Mouse (Mus musculus) liver, adult 2 months (tissue): Measurements from ENCODE around the gene Trnau1ap. TPM values are rescaled to one million over a fixed set of nuclear protein-coding genes. Genes with fewer than 3 reads are reported as not detected.

ENCODE experiments used
- DNase-seq: peaks from one replicate; pipeline ENCODE4 v3.0.0-alpha.2; 2011; ENCODE audit warnings: low read depth, low spot score; ENCODE audit errors: extremely low read depth
- H3K27ac ChIP-seq: fragments of 200-500 bp; replicated peaks from 2 replicates; pipeline ENCODE4 v1.5.1; 2012; ENCODE audit warnings: low read depth, mild to moderate bottlenecking, control low read depth, inconsistent platforms, low read length; ENCODE audit not compliant: insufficient read depth
- H3K27me3 ChIP-seq: fragments of 200-500 bp; 2 replicates; pipeline ENCODE4 v1.6.1; 2012; ENCODE audit warnings: mild to moderate bottlenecking, moderate library complexity, low read length, inconsistent platforms; ENCODE audit not compliant: control insufficient read depth, insufficient read depth
- H3K36me3 ChIP-seq: fragments of 200-500 bp; 2 replicates; pipeline ENCODE4 v1.6.1; 2012; ENCODE audit warnings: low read length, inconsistent platforms; ENCODE audit not compliant: control insufficient read depth, insufficient read depth
- H3K4me1 ChIP-seq: fragments of 200-500 bp; 2 replicates; pipeline ENCODE4 v1.6.1; 2011; ENCODE audit warnings: low read length; ENCODE audit not compliant: control insufficient read depth, insufficient read depth
- H3K4me3 ChIP-seq: fragments of 200-500 bp; 2 replicates; pipeline ENCODE4 v1.5.1; 2011; ENCODE audit warnings: low read depth, mild to moderate bottlenecking, control low read depth, low read length, moderate library complexity; ENCODE audit not compliant: insufficient read depth
- H3K79me2 ChIP-seq: fragments of 200-500 bp; 2 replicates; pipeline ENCODE4 v1.6.1; 2012; ENCODE audit warnings: inconsistent platforms, mild to moderate bottlenecking, low read length, moderate library complexity; ENCODE audit not compliant: control insufficient read depth, insufficient read depth
- H3K9ac ChIP-seq: fragments of 200-500 bp; 2 replicates; pipeline ENCODE4 v1.6.1; 2012; ENCODE audit warnings: low read depth, mild to moderate bottlenecking, control low read depth, inconsistent platforms, low read length
- CTCF ChIP-seq: fragments of 200-500 bp; IDR thresholded peaks from 2 replicates; pipeline ENCODE4 v1.5.1; 2011; ENCODE audit warnings: low read depth, low read length, control low read depth
- POLR2A ChIP-seq: fragments of 200-500 bp; IDR thresholded peaks from 2 replicates; pipeline ENCODE4 v1.6.1; 2011; ENCODE audit warnings: low read length, control low read depth; ENCODE audit not compliant: insufficient read depth; ENCODE audit errors: extremely low read depth
- WGBS: fragments of 180-500 bp; shearing (Covaris S2); methylation state at CpG from one replicate; pipeline ENCODE4 v1.1.7; 2018; 5-methylcytosine and 5-hydroxymethylcytosine counted together
- polyA plus RNA-seq: library from polyadenylated mRNA; depleted of rRNA; stranded (reverse); fragments of >200 nt; gene quantifications from 2 replicates; pipeline ENCODE4 v1.2.3, GENCODE M21; 2012
- total RNA-seq: library from RNA; depleted of rRNA; stranded (reverse); fragments of >200 nt; gene quantifications from 2 replicates; pipeline ENCODE4 v1.2.3, GENCODE M21; 2014

The Trnau1ap gene
- total and polyA plus RNA-seq, 2 experiments, result 12.2 to 29.5 TPM

DNA sequence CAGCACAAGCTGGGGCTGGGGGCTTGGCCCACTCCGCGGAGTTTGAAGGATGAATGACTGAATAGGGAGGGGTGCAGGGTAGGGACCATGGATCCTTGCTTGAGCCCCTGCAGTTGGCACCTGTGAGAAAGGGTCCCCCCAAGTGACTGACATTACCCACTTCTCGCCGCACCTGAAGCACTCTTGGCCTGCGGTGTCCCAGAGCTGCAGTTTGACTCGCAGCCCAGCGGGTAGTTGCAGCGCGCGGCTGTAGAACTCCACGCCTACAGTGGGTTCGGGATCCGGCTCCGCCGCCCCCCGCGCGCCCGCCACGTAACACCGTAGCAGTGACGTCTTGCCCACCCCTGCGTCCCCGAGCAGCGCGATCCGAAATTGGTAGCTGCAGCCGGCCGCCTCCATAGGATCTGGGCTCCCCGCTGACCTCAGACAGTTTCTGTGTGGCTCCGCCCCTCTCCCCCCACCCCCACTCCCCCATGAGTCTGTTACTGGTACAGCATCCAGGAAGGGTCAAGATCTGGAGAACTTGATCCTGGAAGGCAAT lies 26.3 kb downstream of the Trnau1ap start, which contains the start of gene Rab42:
Gene Rab42 (minus strand): TSS at position 447 of the 541 bp plus-strand sequence.
- no peaks in the 10 kb centered on the region for H3K27me3 ChIP-seq
- H3K9ac ChIP-seq, result peak within 1 kb of the TSS; percentile 74
- DNase-seq, result peak; percentile 29
- WGBS, result 6% methylated on average over 31 of the region's 31 CpGs
- H3K4me3 ChIP-seq, result peak within 1 kb of the TSS; percentile 64
- no peak within 1 kb of the TSS for H3K27ac ChIP-seq
- H3K4me1 ChIP-seq, result peaks cover 3% of the 10 kb centered on the region; the same call in 1 of the 2 replicates
- no peak for TF ChIP-seq CTCF
- no peak for TF ChIP-seq POLR2A
- no peaks in the 10 kb centered on the region for H3K79me2 ChIP-seq
- H3K36me3 ChIP-seq, result no peaks in the 10 kb centered on the region

DNA sequence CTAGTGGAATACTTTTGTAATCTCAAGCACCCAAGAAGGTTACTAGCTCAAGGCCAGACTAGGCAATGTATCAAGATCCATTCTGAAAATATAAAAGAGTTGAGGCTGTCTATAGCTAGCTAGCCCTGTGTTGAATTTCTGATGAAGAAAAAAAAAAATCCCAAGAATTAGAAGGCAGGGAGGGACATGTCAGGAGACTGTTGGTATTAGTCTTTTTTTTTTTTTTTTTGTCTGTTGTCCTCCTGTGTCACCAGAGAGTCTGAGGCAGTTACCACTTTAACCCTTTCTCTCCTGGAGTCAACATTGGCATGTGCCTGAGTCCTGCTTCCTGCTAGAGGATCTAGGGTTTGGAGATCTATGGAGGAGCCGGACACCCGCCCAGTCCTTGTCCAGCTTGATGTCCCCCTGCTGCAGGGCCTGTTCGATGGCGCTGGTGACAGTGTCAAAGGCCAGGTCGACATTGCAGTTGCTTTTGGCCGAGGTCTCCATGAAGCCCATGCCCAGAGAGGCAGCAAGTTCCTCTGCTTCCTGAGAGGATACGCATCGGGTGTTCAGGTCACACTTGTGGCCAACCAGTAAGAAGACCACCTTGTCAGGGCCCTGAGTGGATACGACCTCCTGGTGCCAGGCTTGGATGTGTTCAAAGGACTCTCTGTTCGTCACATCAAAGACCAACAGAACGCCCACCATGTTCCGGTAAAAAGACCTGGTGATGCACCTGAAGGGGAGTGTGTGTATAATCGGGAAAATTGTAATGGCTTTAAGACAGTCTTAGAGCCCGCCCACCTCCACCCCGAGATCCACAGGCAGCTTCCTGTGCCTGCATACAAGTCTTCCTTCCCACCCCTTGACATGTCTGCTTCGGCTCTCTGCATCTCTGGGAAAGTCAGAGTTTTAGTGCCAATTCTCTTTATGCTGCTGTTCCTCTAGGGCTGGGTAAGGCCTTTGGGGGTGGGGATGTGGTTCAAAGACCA lies 27.1 kb downstream of the Trnau1ap start:
- H3K36me3 ChIP-seq, result no peaks in the 10 kb centered on the region
- H3K27ac ChIP-seq, result no peak overlapping the region
- no peaks in the 10 kb centered on the region for H3K79me2 ChIP-seq
- DNase-seq, result no peak
- peaks cover 3% of the 10 kb centered on the region; the same call in 1 of the 2 replicates for H3K4me1 ChIP-seq
- no peak overlapping the region for H3K9ac ChIP-seq
- peak overlapping the region; percentile 64; the same call in 1 of the 2 replicates for H3K4me3 ChIP-seq
- WGBS, result 75% methylated on average over 16 of the region's 16 CpGs
- no peaks in the 10 kb centered on the region for H3K27me3 ChIP-seq
- no peak for TF ChIP-seq CTCF
- TF ChIP-seq POLR2A, result no peak

DNA sequence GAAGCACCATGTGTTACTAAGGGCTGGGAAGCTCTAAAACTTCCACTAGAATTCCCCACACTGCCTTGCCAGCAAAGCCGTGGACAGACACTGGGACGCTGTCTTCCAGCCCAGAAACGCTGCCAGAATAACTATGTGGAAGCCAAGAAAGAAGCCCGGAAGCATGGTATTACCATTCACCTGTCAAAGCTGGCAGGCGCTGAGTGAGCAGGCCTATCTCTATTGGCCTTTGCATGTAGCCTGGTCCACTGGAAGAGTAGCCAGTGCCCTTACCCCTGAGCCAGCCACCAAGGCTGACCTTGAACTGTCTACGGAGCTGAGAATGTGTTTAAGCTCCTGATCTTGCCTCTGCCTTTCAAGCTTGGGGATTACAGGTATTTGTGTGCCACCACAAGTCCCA lies 27.9 kb downstream of the Trnau1ap start:
- H3K27me3 ChIP-seq, result no peaks in the 10 kb centered on the region
- no peak for TF ChIP-seq POLR2A
- no peak for TF ChIP-seq CTCF
- H3K79me2 ChIP-seq, result no peaks in the 10 kb centered on the region
- H3K27ac ChIP-seq, result no peak overlapping the region
- WGBS, result 35% methylated on average over 6 of the region's 6 CpGs
- no peak overlapping the region for H3K4me3 ChIP-seq
- no peaks in the 10 kb centered on the region for H3K36me3 ChIP-seq
- DNase-seq, result peak; percentile 70
- no peak overlapping the region for H3K9ac ChIP-seq
- H3K4me1 ChIP-seq, result peaks cover 3% of the 10 kb centered on the region; the same call in 1 of the 2 replicates

DNA sequence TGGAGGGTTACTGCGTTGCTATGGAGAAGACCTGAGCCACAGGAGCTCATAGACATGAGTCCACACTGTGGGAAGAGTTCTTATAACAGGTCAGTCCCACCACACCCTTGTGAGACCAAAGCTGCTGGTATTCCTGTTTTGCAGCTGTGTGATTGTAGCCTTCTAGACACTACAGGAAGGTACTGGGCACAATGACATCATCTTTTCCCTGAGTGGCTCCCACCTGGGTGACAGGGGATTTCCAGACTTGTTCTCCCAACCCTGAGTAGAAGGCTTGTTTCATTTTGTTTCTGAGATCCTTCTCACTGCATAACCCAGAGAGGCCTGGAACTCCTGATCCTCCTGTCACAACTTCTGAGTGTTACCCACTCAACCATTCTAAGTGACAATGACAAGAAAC lies 29.5 kb downstream of the Trnau1ap start:
- no peak for TF ChIP-seq POLR2A
- TF ChIP-seq CTCF, result no peak
- Histone ChIP-seq H3K27me3 (no peaks in the 10 kb centered on the region), H3K4me3 (no peak overlapping the region), H3K27ac (no peak overlapping the region), H3K9ac (no peak overlapping the region), H3K79me2 (no peaks in the 10 kb centered on the region), H3K36me3 (no peaks in the 10 kb centered on the region), H3K4me1 (no peaks in the 10 kb centered on the region)
- DNase-seq, result no peak
- WGBS, result 92% methylated on average over 1 of the region's 1 CpGs

DNA sequence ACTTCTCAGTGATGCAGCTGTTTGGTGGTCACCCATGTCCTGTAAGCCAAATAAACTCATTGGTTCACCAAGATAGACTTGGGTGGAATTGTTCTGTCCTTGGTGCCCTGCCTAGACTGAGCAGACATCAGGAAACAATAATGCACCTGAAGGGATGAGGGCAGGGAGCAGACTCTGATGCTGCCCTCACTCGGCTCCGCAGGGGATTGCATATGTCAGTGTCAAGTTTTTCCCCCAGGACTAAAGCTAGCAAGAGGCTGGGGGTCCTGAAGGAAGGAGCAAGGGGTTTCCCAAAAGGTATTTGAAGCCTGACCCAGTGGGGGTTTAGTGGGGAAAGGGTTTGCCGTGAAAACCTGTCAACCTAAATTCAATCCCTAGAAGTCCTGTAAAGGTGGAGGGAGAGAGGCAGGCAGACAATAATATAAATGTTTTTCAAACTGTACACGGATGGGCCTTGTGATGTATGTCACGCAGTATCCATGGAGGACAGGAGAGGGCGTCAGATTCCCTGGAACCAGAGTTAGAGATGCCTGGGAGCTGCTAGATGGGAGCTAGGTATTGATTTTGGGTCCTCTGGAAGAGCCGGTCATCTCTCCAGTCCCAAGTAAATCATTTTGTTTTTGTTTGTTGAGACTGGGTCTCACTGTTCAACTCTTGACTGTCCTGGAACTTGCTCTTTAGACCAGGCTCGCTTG lies 33.5 kb downstream of the Trnau1ap start:
- Histone ChIP-seq H3K9ac (no peak overlapping the region), H3K79me2 (no peaks in the 10 kb centered on the region), H3K27me3 (no peaks in the 10 kb centered on the region), H3K27ac (no peak overlapping the region), H3K36me3 (peaks cover 11% of the 10 kb centered on the region; the same call in 1 of the 2 replicates), H3K4me1 (no peaks in the 10 kb centered on the region), H3K4me3 (no peak overlapping the region)
- TF ChIP-seq POLR2A (no peak), CTCF (peak; percentile 43; the same call in 1 of the 2 replicates)
- WGBS, result 48% methylated on average over 8 of the region's 8 CpGs
- peak; percentile 55 for DNase-seq
